Mouse (Mus musculus): ENCODE results near the gene Cecr2. TPM values are rescaled to one million over a fixed set of nuclear protein-coding genes. Genes with fewer than 3 reads are reported as not detected.

Cecr2 gene
- polyA plus RNA-seq (2021; fragmentation: Nextera tagmentation) = 0.44 and 1.4 TPM in 2 replicates
- long read RNA-seq, experiment 1, partial matches to known transcripts = 0 of 1 reads
- long read RNA-seq, experiment 1, other reads (novel, unspliced or antisense) = 1 of 1 reads
- long read RNA-seq, experiment 2, partial matches to known transcripts = 1 of 2 reads
- long read RNA-seq, experiment 2, other reads (novel, unspliced or antisense) = 1 of 2 reads

GRCm38 (mm10) chr6:120665816-120666760 lies at the start of gene Cecr2:
Cecr2 (plus strand) TSS chr6:120666369.

GRCm38 (mm10) chr6:120773149-120773628 lies 107.0 kb downstream of the Cecr2 start, which contains the start of gene Slc25a18:
Slc25a18 (plus strand) TSS chr6:120773578.

Other genes with a start within 250 kb of the Cecr2 start
- gene Il17ra, start 203.1 kb upstream of the Cecr2 start, polyA plus RNA-seq (2021; fragmentation: Nextera tagmentation) = 8.0 and 11.2 TPM in 2 replicates
- 3.8 and 7.1 TPM in 2 replicates for gene Tmem121b, start 172.6 kb upstream of the Cecr2 start, polyA plus RNA-seq (2021; fragmentation: Nextera tagmentation)
- gene Hdhd5, start 135.1 kb upstream of the Cecr2 start, polyA plus RNA-seq (2021; fragmentation: Nextera tagmentation) = 8.2 and 11.2 TPM in 2 replicates
- gene Slc25a18, start 107.2 kb downstream of the Cecr2 start, polyA plus RNA-seq (2021; fragmentation: Nextera tagmentation) = 46.0 and 63.1 TPM in 2 replicates
- 582 and 690 TPM in 2 replicates for gene Atp6v1e1, start 156.4 kb downstream of the Cecr2 start, polyA plus RNA-seq (2021; fragmentation: Nextera tagmentation)
- 8.7 and 10.9 TPM in 2 replicates for gene Bcl2l13, start 169.8 kb downstream of the Cecr2 start, polyA plus RNA-seq (2021; fragmentation: Nextera tagmentation)